Mouse (Mus musculus): Measurements from ENCODE around the gene Gbp6.

DNA sequence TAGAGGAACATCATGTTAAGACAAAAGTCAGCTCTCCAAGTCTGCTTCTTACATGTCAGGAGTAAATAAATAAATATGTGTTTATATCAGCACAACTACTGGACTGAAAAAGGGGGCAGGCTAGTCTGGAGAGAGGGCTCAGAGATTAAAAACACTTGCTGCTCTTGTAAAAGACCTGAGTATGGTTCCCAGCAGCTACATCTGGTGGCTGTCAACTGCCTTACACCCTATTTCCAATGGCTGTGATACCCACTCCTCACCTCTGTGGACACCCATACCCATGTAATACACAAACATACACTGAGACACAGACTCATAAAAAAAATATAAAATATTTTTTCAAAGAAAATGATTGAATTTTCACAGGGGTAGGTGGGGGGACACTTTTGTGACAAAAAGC is 41.0 kb downstream of the Gbp6 start:
- no peak for TF ChIP-seq POLR2AphosphoS5 (IDR thresholded peaks at IDR 0.05; ENCODE audit: insufficient replicate concordance, low read depth, low read length)
- TF ChIP-seq CTCF (IDR thresholded peaks at IDR 0.05; ENCODE audit: low read depth, low read length) = no peak
- no peak for TF ChIP-seq GATA1 (IDR thresholded peaks at IDR 0.05; ENCODE audit: borderline replicate concordance, low read length)
